Mouse (Mus musculus) thymus, adult 2 months (tissue): Measurements from ENCODE around the gene Lmln. TPM values are rescaled to one million over a fixed set of nuclear protein-coding genes. Genes with fewer than 3 reads are reported as not detected.
"Not testable (repeated sequence)": the region's sequence is repeated elsewhere in the genome, so short reads cannot be mapped to it uniquely, and the experiment has no call there.

ENCODE experiments used
- DNase-seq: peaks from one replicate; pipeline ENCODE4 v3.0.0; 2021
- H3K27ac ChIP-seq: fragments of 200-500 bp; 2 replicates; pipeline ENCODE4 v1.5.1; 2012; ENCODE audit warnings: low read length, control low read depth; ENCODE audit not compliant: control insufficient read depth, insufficient read depth
- H3K27me3 ChIP-seq: fragments of 200-500 bp; 2 replicates; pipeline ENCODE4 v1.6.1; 2012; ENCODE audit warnings: mild to moderate bottlenecking, low read length, moderate library complexity, mixed read lengths; ENCODE audit not compliant: control insufficient read depth, insufficient read depth
- H3K36me3 ChIP-seq: fragments of 200-500 bp; 2 replicates; pipeline ENCODE4 v1.6.1; 2012; ENCODE audit warnings: mild to moderate bottlenecking, low read length, moderate library complexity; ENCODE audit not compliant: control insufficient read depth, insufficient read depth
- H3K4me1 ChIP-seq: fragments of 200-500 bp; replicated peaks from 2 replicates; pipeline ENCODE4 v1.6.1; 2012; ENCODE audit warnings: low read length; ENCODE audit not compliant: control insufficient read depth, insufficient read depth
- H3K4me3 ChIP-seq: fragments of 200-500 bp; 2 replicates; pipeline ENCODE4 v1.5.1; 2012; ENCODE audit warnings: mild to moderate bottlenecking, low read length, control low read depth, moderate library complexity; ENCODE audit not compliant: control insufficient read depth, insufficient read depth
- CTCF ChIP-seq: fragments of 200-500 bp; IDR thresholded peaks from 2 replicates; pipeline ENCODE4 v1.5.1; 2012; ENCODE audit warnings: mild to moderate bottlenecking, control low read depth, low read length, moderate library complexity, borderline replicate concordance; ENCODE audit not compliant: control insufficient read depth, poor library complexity, insufficient read depth; ENCODE audit errors: extremely low read depth
- POLR2A ChIP-seq: fragments of 200-500 bp; IDR thresholded peaks from 2 replicates; pipeline ENCODE4 v1.6.1; 2012; ENCODE audit warnings: mild to moderate bottlenecking, low read length, control low read depth, moderate library complexity; ENCODE audit not compliant: control insufficient read depth, poor library complexity, insufficient read depth; ENCODE audit errors: extremely low read depth
- WGBS: fragments of 180-500 bp; shearing (Covaris S2); methylation state at CpG from one replicate; pipeline ENCODE4 v1.1.7; 2018; 5-methylcytosine and 5-hydroxymethylcytosine counted together
- polyA plus RNA-seq: library from polyadenylated mRNA; depleted of rRNA; stranded (reverse); fragments of >200 nt; gene quantifications from 2 replicates; pipeline ENCODE4 v1.2.3, GENCODE M21; 2012

The Lmln gene
- polyA plus RNA-seq, 1 experiment, result 2.2 TPM

DNA sequence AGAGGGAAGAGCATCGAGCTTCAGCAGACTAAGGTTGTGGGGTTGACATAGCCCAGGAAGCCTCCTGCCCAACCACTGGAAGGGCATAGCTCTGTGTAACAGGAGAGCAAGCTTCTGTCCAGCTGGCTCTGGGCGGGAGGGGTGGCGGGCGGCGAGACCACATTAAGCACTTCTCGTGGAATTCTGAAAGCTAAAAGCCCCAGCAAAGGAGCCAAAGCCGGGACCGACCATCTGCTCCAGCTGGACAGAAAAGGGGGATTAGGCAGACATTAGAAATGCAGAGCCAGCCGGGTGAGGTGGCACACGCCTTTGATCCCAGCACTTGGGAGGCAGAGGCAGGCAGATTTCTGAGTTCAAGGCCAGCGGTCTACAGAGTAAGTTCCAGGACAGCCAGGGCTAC is 95.7 kb downstream of the Lmln start:
- DNase-seq, result no peak
- no peaks in the 10 kb centered on the region for H3K27me3 ChIP-seq
- TF ChIP-seq CTCF (no peak), POLR2A (no peak)
- H3K27ac ChIP-seq, result no peak overlapping the region
- no peak overlapping the region for H3K4me3 ChIP-seq
- 94% methylated on average over 11 of the region's 11 CpGs for WGBS
- no peaks in the 10 kb centered on the region for H3K4me1 ChIP-seq
- no peaks in the 10 kb centered on the region for H3K36me3 ChIP-seq

DNA sequence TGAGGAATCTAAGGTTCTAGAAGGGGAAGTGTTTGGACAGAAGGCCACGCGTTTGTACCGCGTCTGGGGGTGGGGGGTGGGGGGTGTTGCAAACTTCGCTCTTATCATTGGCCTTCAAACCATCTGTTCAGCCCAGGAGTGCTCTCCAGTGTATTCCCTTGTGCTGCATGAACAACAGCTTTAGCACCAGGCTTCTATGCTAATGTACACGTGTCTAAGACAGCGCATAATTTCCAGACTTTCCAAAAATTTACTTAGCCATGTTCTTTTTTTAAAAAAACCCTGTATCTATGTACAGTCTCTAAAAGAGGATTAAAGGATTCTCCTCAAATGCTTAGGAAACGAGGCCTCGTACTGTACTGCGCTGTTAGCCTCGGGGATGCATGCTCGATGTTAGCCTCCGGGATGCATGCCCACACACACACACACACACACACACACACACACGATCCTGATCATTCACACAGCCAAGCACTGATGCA is 96.3 kb downstream of the Lmln start:
- Histone ChIP-seq H3K27me3 (no peaks in the 10 kb centered on the region), H3K4me1 (no peaks in the 10 kb centered on the region), H3K4me3 (no peak overlapping the region), H3K27ac (no peak overlapping the region), H3K36me3 (no peaks in the 10 kb centered on the region)
- 75% methylated on average over 14 of the region's 14 CpGs for WGBS
- DNase-seq, result no peak
- TF ChIP-seq POLR2A (no peak), CTCF (no peak)

DNA sequence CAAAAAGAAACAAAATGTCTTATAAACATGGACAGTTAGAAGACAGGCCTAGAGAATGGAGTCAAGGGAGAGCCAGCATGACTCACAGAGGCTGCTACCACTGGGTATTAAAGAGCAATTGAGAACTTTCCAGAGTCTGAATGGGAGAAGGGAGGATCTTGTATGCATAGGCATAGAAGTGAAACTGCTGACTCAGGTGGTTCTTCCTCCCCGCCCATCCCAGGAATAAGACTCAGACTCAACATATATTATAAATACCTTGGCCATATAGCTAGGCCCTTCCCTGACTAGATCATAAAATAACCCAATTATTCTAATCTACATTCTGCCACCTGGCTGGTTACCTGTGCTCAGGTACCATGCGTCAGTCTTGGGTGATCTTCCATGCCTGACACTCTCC is 97.0 kb downstream of the Lmln start:
- no peaks in the 10 kb centered on the region for H3K36me3 ChIP-seq
- DNase-seq, result no peak
- 95% methylated on average over 2 of the region's 2 CpGs for WGBS
- H3K4me1 ChIP-seq, result no peaks in the 10 kb centered on the region
- H3K4me3 ChIP-seq, result no peak overlapping the region
- H3K27me3 ChIP-seq, result no peaks in the 10 kb centered on the region
- TF ChIP-seq CTCF (no peak), POLR2A (no peak)
- H3K27ac ChIP-seq, result no peak overlapping the region

GRCm38 (mm10) chr16:33163330-33164090 is 101.2 kb downstream of the Lmln start:
- TF ChIP-seq CTCF (no peak), POLR2A (no peak)
- Histone ChIP-seq H3K27ac (no peak overlapping the region), H3K4me3 (no peak overlapping the region), H3K4me1 (no peaks in the 10 kb centered on the region), H3K27me3 (no peaks in the 10 kb centered on the region), H3K36me3 (no peaks in the 10 kb centered on the region)
- no peak for DNase-seq
- WGBS, result 93% methylated on average over 13 of the region's 13 CpGs

DNA sequence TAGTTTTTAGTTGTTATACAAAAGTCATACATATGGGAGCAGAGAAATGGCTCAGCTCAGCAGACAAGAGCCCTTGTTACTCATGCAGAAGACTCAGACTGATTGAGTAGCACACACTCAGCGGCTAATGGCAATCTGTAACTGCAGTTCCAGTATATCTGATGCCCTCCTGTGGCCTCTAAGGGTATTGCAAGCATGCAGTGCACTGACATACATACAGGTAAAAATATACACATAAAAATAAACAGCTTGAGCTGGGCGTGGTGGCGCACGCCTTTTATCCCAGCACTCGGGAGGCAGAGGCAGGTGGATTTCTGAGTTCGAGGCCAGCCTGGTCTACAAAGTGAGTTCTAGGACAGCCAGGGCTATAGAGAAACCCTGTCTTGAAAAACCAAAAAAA is 104.0 kb downstream of the Lmln start:
- H3K36me3 ChIP-seq, H3K4me3 ChIP-seq, H3K27me3 ChIP-seq, H3K4me1 ChIP-seq, H3K27ac ChIP-seq: not testable (repeated sequence)
- peak; percentile 62 for DNase-seq
- WGBS, result 74% methylated on average over 6 of the region's 6 CpGs

- Histone ChIP-seq H3K27me3 (no peaks in the 10 kb centered on the region), H3K27ac (no peak overlapping the region), H3K4me3 (no peak overlapping the region), H3K36me3 (no peaks in the 10 kb centered on the region), H3K4me1 (no peaks in the 10 kb centered on the region)
- 50% methylated on average over 5 of the region's 5 CpGs for WGBS
- TF ChIP-seq POLR2A, result no peak
- TF ChIP-seq CTCF, result no peak
- no peak for DNase-seq
Observed at GRCm38 (mm10) chr16:33167537-33167936, 105.2 kb downstream of the Lmln start.

DNA sequence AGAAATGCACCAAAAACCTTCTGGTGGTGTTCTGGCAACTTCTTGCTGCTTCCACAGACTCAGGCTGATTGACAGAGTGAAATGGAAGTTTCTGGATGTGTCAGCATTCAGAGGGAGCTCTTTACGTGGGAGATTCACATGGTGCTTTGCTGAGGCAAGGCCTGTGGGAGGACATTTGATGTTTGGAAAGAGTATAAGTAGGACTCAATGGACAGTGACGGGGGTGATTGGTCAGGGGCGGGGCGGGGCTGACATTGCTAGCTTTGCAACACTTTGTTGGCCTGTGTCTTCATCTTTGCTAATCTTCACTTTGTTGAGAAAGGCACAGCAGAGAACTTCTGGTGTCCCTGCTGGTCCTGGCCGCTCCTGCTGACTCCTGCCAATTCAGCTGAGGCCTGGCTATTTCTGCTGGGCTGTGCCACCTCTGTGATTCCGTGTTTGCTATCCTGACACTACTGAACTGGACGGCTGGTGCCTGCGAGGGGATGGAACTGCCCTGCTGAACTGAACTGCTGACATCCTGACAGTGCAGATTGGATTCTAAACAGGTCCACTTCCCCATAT is 107.2 kb downstream of the Lmln start:
- no peaks in the 10 kb centered on the region for H3K27me3 ChIP-seq
- no peaks in the 10 kb centered on the region for H3K36me3 ChIP-seq
- no peak for TF ChIP-seq POLR2A
- no peak for TF ChIP-seq CTCF
- no peak overlapping the region for H3K27ac ChIP-seq
- no peak for DNase-seq
- H3K4me1 ChIP-seq, result no peaks in the 10 kb centered on the region
- no peak overlapping the region for H3K4me3 ChIP-seq
- WGBS, result 92% methylated on average over 8 of the region's 8 CpGs
